Mouse (Mus musculus) liver, embryonic 14.5 days (tissue): ENCODE data around the gene Chd9.

Experiments used
- CTCF ChIP-seq: IDR thresholded peaks from 2 replicates; pipeline ENCODE4 v1.5.1; 2016; ENCODE audit warnings: antibody characterized with exemption, low read depth, control low read depth
- EP300 ChIP-seq: IDR thresholded peaks from 2 replicates; pipeline ENCODE4 v1.6.1; 2016; ENCODE audit warnings: antibody characterized with exemption, low read depth

- no peak for TF ChIP-seq EP300
- no peak for TF ChIP-seq CTCF
These were observed 57.7 kb downstream of the Chd9 start for GRCm38 (mm10) chr8:90885671-90886368.
